Mouse (Mus musculus) cerebellum, adult 2 months (tissue): ENCODE results near the gene Srp68.

ENCODE experiments used
- CTCF ChIP-seq: fragments of 200-500 bp; IDR thresholded peaks from 2 replicates; pipeline ENCODE4 v1.5.1; 2011; ENCODE audit warnings: low read depth, mild to moderate bottlenecking, control low read depth, low read length, moderate library complexity, borderline replicate concordance; ENCODE audit not compliant: insufficient read depth
- POLR2A ChIP-seq: fragments of 200-500 bp; IDR thresholded peaks from 2 replicates; pipeline ENCODE4 v1.6.1; 2011; ENCODE audit warnings: low read length, control low read depth, borderline replicate concordance; ENCODE audit not compliant: insufficient read depth

GRCm38 (mm10) chr11:116292401-116292800 is 18.4 kb upstream of the Srp68 start:
- TF ChIP-seq POLR2A (no peak), CTCF (no peak)
